Mouse (Mus musculus) thymus, adult 2 months (tissue): ENCODE measurements around the gene Rrp36.
A peak's percentile ranks its signal among the peaks of the same experiment; 100 is the strongest.

Experiments
- CTCF ChIP-seq: fragments of 200-500 bp; IDR thresholded peaks from 2 replicates; pipeline ENCODE4 v1.5.1; 2012; ENCODE audit warnings: mild to moderate bottlenecking, control low read depth, low read length, moderate library complexity, borderline replicate concordance; ENCODE audit not compliant: control insufficient read depth, poor library complexity, insufficient read depth; ENCODE audit errors: extremely low read depth
- POLR2A ChIP-seq: fragments of 200-500 bp; IDR thresholded peaks from 2 replicates; pipeline ENCODE4 v1.6.1; 2012; ENCODE audit warnings: mild to moderate bottlenecking, low read length, control low read depth, moderate library complexity; ENCODE audit not compliant: control insufficient read depth, poor library complexity, insufficient read depth; ENCODE audit errors: extremely low read depth

- 0 out of 2 replicates have a peak, but pooled peaks have one; percentile 28 for TF ChIP-seq POLR2A
- TF ChIP-seq CTCF, result no peak
Observed at GRCm38 (mm10) chr17:46680760-46681373, 6.7 kb upstream of the Rrp36 start, which contains the start of gene Klhdc3.
